Mouse (Mus musculus): Measurements from ENCODE around the gene Acot9.

Acot9 gene

DNA sequence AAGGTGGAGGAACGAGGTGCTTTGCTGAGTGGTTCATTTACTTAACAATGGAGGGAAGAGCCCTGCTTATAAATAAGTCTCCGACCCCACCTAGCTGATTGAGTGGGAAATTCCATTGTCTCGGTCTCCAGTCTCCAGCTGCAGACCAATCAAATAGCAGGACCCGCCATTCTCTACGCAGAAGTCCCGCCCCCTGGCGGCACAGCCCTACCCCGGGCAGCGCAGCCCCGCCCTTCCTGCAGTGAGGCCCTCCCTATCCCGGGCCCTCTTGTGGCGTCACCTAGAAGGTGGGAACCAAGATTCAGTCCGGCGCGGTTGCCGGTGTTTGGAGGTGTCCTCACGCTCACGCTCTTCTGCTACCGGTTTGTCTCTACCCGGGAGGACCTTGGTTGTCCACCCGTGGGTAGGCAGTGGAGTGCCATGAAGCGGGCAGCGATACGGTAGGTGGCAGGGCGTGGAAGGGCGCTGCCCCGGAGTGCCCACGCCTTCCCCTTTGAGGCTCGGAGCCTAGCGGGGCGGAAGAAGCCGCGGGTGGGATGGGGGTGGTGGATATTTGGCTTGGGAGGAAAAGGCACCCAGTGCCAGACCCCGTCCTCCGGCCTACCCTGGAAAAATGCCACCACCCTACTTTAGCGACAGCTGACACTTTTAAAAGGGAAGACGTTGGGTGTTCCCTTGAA is at the start of gene Acot9:
TSS of gene Acot9 (plus strand) at position 209 of the 680 bp plus-strand sequence.
- peaks cover 37% of the 10 kb centered on the region for H3K4me1 ChIP-seq (replicated peaks; ENCODE audit: low read depth, low read length)
- TF ChIP-seq CTCF (conservative IDR thresholded peaks at IDR 0.05; ENCODE audit: low read length) = no peak
- TF ChIP-seq POU5F1 (IDR thresholded peaks at IDR 0.05; ENCODE audit: borderline replicate concordance, low read length) = no peak
- peak; percentile 36; the same call in 1 of the 2 replicates for TF ChIP-seq NANOG (IDR thresholded peaks at IDR 0.05; ENCODE audit: borderline replicate concordance, low read length)
- H3K36me3 ChIP-seq (ENCODE audit: insufficient read depth, low read length) = peaks cover 16% of the 10 kb centered on the region
- H3K9me3 ChIP-seq (ENCODE audit: low read length) = no peaks in the 10 kb centered on the region
- H3K4me3 ChIP-seq (replicated peaks; ENCODE audit: low read length) = peak within 1 kb of the TSS; percentile 83
- H3K27me3 ChIP-seq (ENCODE audit: insufficient read depth, low read length) = no peaks in the 10 kb centered on the region

DNA sequence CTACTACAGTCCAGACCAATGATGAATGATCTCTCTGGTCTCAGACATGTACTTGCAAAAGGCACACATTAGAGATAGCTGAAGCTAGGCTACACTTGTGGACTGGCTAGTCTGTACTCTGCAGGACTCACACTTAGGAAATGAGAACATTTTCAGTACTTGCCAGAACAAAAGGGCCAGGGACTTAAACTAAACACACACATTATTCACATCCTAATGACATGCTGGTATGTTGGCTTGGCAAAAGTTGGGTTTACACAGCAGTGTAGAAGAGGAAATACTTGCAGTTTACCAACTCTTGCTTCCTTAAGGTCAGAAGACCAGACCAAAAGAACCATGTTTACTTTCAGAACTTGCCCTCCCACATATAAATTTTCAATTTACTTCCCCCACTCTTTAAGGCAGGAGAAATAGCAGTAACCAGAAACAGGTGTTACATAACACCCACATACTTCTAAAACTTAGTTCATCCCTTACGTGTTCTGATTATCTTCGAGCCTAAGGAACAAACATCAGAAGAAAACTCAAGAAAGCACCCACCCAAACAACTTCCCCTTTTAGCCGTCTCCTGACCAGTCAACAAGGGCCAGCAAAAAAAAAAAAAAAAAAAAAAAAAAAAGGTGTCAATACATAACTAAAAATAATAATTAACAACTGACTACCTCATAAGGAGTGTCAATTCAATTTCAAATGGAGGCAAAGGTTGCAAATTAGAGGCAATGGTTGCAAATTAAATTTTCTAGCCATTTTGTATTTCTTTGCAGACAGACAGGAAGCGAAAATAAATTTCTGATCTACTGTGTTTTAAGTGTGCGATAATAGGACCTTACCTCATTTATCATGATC is 47.7 kb upstream of the Acot9 start:
- TF ChIP-seq CTCF (conservative IDR thresholded peaks at IDR 0.05; ENCODE audit: low read length) (no peak), NANOG (IDR thresholded peaks at IDR 0.05; ENCODE audit: borderline replicate concordance, low read length) (no peak), POU5F1 (IDR thresholded peaks at IDR 0.05; ENCODE audit: borderline replicate concordance, low read length) (no peak)
- no peaks in the 10 kb centered on the region for H3K9me3 ChIP-seq (ENCODE audit: low read length)
- no peaks in the 10 kb centered on the region for H3K27me3 ChIP-seq (ENCODE audit: insufficient read depth, low read length)

DNA sequence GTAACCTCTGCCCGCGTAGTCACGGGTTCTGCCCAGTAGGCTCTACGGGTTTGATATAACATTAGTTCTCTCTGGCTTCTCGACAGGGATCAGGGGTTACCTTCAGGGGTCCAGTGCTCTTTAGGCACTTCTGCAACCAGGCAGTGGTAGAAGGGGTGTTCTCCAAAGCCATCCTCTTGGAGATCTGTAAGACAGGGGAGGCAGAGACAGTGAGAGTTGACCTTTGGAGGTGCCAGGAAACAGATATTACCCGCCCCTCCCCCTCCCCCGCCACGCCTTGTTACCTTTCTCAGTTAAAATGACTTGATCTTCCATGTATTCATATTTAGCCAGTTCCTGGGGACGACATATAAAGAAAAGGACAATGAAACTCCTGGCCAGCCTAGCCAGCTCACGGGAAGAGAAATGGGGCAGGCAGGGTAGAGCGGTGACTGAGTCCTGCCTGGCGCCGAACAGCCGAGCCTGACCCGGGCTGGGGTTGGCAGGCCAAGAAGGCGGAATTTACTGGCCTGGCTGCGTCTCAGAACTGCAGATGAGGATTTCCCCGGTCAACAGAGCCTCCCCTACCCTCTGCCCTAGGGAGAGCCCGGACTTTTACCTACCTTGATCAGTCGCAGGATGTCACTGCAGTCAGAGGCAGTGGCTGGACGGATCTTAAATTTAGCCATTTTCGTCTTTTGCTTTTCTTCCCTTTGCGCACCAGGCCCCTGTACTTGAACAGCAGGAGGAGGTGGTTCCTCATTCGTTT is 46.6 kb upstream of the Acot9 start:
- Histone ChIP-seq H3K4me3 (replicated peaks; ENCODE audit: low read length) (peak overlapping the region; percentile 82), H3K4me1 (replicated peaks; ENCODE audit: low read depth, low read length) (peaks cover 4% of the 10 kb centered on the region; the same call in 1 of the 2 replicates), H3K27me3 (ENCODE audit: insufficient read depth, low read length) (no peaks in the 10 kb centered on the region), H3K9me3 (ENCODE audit: low read length) (no peaks in the 10 kb centered on the region), H3K36me3 (ENCODE audit: insufficient read depth, low read length) (peaks cover 16% of the 10 kb centered on the region)
- no peak for TF ChIP-seq POU5F1 (IDR thresholded peaks at IDR 0.05; ENCODE audit: borderline replicate concordance, low read length)
- TF ChIP-seq CTCF (conservative IDR thresholded peaks at IDR 0.05; ENCODE audit: low read length) = no peak
- no peak for TF ChIP-seq NANOG (IDR thresholded peaks at IDR 0.05; ENCODE audit: borderline replicate concordance, low read length)

More for the DNA sequence above, 47.7 kb upstream of the Acot9 start:
- H3K36me3 ChIP-seq (ENCODE audit: insufficient read depth, low read length) = peaks cover 16% of the 10 kb centered on the region
- peak overlapping the region; percentile 82; the same call in 1 of the 2 replicates for H3K4me3 ChIP-seq (replicated peaks; ENCODE audit: low read length)
- H3K4me1 ChIP-seq (replicated peaks; ENCODE audit: low read depth, low read length) = peaks cover 4% of the 10 kb centered on the region; the same call in 1 of the 2 replicates

- TF ChIP-seq NANOG (IDR thresholded peaks at IDR 0.05; ENCODE audit: borderline replicate concordance, low read length) = no peak
- no peak for TF ChIP-seq POU5F1 (IDR thresholded peaks at IDR 0.05; ENCODE audit: borderline replicate concordance, low read length)
- peak; percentile 19 for TF ChIP-seq CTCF (conservative IDR thresholded peaks at IDR 0.05; ENCODE audit: low read length)
- H3K27me3 ChIP-seq (ENCODE audit: insufficient read depth, low read length) = no peaks in the 10 kb centered on the region
- peaks cover 16% of the 10 kb centered on the region for H3K36me3 ChIP-seq (ENCODE audit: insufficient read depth, low read length)
- peak within 1 kb of the TSS; percentile 82 for H3K4me3 ChIP-seq (replicated peaks; ENCODE audit: low read length)
- peaks cover 4% of the 10 kb centered on the region; the same call in 1 of the 2 replicates for H3K4me1 ChIP-seq (replicated peaks; ENCODE audit: low read depth, low read length)
- H3K9me3 ChIP-seq (ENCODE audit: low read length) = no peaks in the 10 kb centered on the region
Observed at GRCm38 (mm10) chrX:155216271-155216670, 46.0 kb upstream of the Acot9 start, which contains the start of gene Sat1. TSS of gene Sat1 (minus strand) at chrX:155216449.

- no peak for TF ChIP-seq CTCF (conservative IDR thresholded peaks at IDR 0.05; ENCODE audit: low read length)
- no peak for TF ChIP-seq NANOG (IDR thresholded peaks at IDR 0.05; ENCODE audit: borderline replicate concordance, low read length)
- TF ChIP-seq POU5F1 (IDR thresholded peaks at IDR 0.05; ENCODE audit: borderline replicate concordance, low read length) = no peak
- Histone ChIP-seq H3K9me3 (ENCODE audit: low read length) (no peaks in the 10 kb centered on the region), H3K4me1 (replicated peaks; ENCODE audit: low read depth, low read length) (peaks cover 4% of the 10 kb centered on the region; the same call in 1 of the 2 replicates), H3K36me3 (ENCODE audit: insufficient read depth, low read length) (peaks cover 11% of the 10 kb centered on the region), H3K27me3 (ENCODE audit: insufficient read depth, low read length) (no peaks in the 10 kb centered on the region), H3K4me3 (replicated peaks; ENCODE audit: low read length) (no peak overlapping the region)
Observed at GRCm38 (mm10) chrX:155218277-155218676, 44.0 kb upstream of the Acot9 start.

DNA sequence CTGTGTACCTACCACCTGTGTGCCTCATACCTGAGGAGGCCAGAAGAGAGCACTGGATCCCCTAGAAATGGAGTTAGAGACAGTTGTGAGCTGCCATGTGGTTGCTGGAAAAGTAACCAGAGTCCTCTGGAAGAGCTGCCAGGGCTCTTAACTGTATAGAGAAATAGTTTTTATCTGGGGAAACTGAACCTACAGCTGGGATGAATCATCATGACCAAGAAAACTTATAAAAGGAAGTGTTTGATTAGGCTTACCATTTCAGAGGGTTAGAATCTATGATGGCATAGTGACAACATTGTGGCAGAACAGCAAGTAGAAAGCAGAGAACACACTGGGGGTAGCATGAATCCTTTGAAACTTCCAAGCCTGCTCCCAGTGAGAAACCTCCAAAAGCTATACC is 5.4 kb upstream of the Acot9 start:
- no peaks in the 10 kb centered on the region for H3K27me3 ChIP-seq (ENCODE audit: insufficient read depth, low read length)
- no peak for TF ChIP-seq NANOG (IDR thresholded peaks at IDR 0.05; ENCODE audit: borderline replicate concordance, low read length)
- TF ChIP-seq CTCF (conservative IDR thresholded peaks at IDR 0.05; ENCODE audit: low read length) = no peak
- TF ChIP-seq POU5F1 (IDR thresholded peaks at IDR 0.05; ENCODE audit: borderline replicate concordance, low read length) = no peak
- no peaks in the 10 kb centered on the region for H3K9me3 ChIP-seq (ENCODE audit: low read length)
- H3K4me1 ChIP-seq (replicated peaks; ENCODE audit: low read depth, low read length) = peaks cover 9% of the 10 kb centered on the region
- no peak overlapping the region for H3K4me3 ChIP-seq (replicated peaks; ENCODE audit: low read length)
- H3K36me3 ChIP-seq (ENCODE audit: insufficient read depth, low read length) = no peaks in the 10 kb centered on the region

GRCm38 (mm10) chrX:155262915-155263252 is 641 bp downstream of the Acot9 start:
- H3K4me3 ChIP-seq (replicated peaks; ENCODE audit: low read length) = peak overlapping the region; percentile 83
- no peaks in the 10 kb centered on the region for H3K9me3 ChIP-seq (ENCODE audit: low read length)
- H3K4me1 ChIP-seq (replicated peaks; ENCODE audit: low read depth, low read length) = peaks cover 37% of the 10 kb centered on the region
- TF ChIP-seq NANOG (IDR thresholded peaks at IDR 0.05; ENCODE audit: borderline replicate concordance, low read length) = no peak
- TF ChIP-seq POU5F1 (IDR thresholded peaks at IDR 0.05; ENCODE audit: borderline replicate concordance, low read length) = no peak
- H3K27me3 ChIP-seq (ENCODE audit: insufficient read depth, low read length) = no peaks in the 10 kb centered on the region
- H3K36me3 ChIP-seq (ENCODE audit: insufficient read depth, low read length) = peaks cover 16% of the 10 kb centered on the region

DNA sequence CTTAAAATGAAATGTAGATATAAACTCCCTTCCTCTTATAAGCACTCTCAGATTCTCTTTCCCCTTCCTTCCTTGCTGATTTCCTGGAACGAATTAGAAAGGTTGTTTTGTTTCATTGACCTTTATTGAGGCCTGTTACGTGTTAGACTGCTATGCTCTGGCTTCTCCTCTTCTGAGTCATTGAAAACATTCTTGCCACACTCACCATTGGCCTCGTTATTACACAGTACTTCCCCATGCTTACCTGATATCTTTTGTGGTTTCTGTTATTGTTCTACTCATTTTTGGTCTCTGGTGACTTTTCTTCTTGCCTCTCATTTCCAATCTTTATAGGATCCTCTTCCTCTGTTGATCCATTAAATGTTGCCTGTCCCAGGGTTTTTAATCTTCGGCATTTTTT is 16.2 kb downstream of the Acot9 start:
- Histone ChIP-seq H3K36me3 (ENCODE audit: insufficient read depth, low read length) (peaks cover 82% of the 10 kb centered on the region), H3K4me3 (replicated peaks; ENCODE audit: low read length) (no peak overlapping the region), H3K27me3 (ENCODE audit: insufficient read depth, low read length) (no peaks in the 10 kb centered on the region), H3K4me1 (replicated peaks; ENCODE audit: low read depth, low read length) (no peaks in the 10 kb centered on the region), H3K9me3 (ENCODE audit: low read length) (no peaks in the 10 kb centered on the region)
- TF ChIP-seq CTCF (conservative IDR thresholded peaks at IDR 0.05; ENCODE audit: low read length) (no peak), NANOG (IDR thresholded peaks at IDR 0.05; ENCODE audit: borderline replicate concordance, low read length) (no peak)
